Mouse (Mus musculus): Measurements from ENCODE around the gene Reep1.
A peak's percentile ranks its signal among the peaks of the same experiment; 100 is the strongest.

DNA sequence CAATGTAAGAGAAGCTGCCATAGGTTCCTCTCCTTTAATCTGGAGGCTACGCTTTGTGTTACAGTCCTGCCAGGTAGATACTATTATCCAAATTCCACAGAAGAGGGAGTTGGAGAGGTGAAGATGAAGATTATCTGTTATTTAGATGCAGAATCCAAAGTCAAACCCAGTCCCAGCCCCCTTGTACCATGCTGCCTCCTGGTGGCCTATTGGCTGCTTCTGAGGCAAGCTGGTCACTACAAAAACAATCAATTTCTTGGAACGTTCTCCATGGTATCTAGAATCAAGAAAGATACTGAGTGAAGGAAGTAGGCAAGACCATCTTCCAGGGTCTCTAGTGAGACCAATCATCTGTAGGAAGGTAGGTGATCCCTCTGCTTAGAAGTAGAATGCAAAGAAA is 34.2 kb upstream of the Reep1 start:
- TF ChIP-seq CTCF (IDR thresholded peaks at IDR 0.05; ENCODE audit: extremely low read depth, insufficient read depth, low read length) (0 out of 2 replicates have a peak, but pooled peaks have one; percentile 5), POLR2A (IDR thresholded peaks at IDR 0.05; ENCODE audit: extremely low read depth, insufficient read depth, low read length) (no peak)
